ENCODE assay signal across 8 mouse cellular contexts in genomic region chr6:30737548-30738463, GRCm38 (mm10). TPM values are rescaled to one million over a fixed set of nuclear protein-coding genes. Genes with fewer than 3 reads are reported as not detected.
DNase-seq lines count a peak whose midpoint lies in the region; ATAC-seq and TF ChIP-seq lines count a peak whose summit lies in the region.

No protein-coding gene starts in this region.

- peak overlapping the region; percentile 65 for H3K27ac ChIP-seq in gastrocnemius, adult 2 months
- H3K27ac ChIP-seq in hindbrain, embryonic 14.5 days, result peak overlapping the region; percentile 87

- ATAC-seq in hindbrain, embryonic 14.5 days (ENCODE audit: low FRiP score), result peak; percentile 83

- 45% methylated on average over 60 of the region's 66 CpGs for WGBS in hindbrain, embryonic 14.5 days

- H3K36me3 ChIP-seq in hindbrain, embryonic 14.5 days (replicated peaks; ENCODE audit: control insufficient read depth, insufficient read depth), result peaks cover 11% of the 10 kb centered on the region

- H3K4me3 ChIP-seq in gastrocnemius, adult 2 months, result peak overlapping the region; percentile 78
- H3K4me3 ChIP-seq in hindbrain, embryonic 14.5 days (replicated peaks; ENCODE audit: low read length), result peak overlapping the region; percentile 65

- peaks cover 46% of the 10 kb centered on the region for H3K9me3 ChIP-seq in hindbrain, embryonic 14.5 days (ENCODE audit: control insufficient read depth, low read length)

- peak; percentile 18; the same call in 1 of the 2 replicates for TF ChIP-seq CTCF in gastrocnemius, adult 2 months (IDR thresholded peaks at IDR 0.05)

- peak overlapping the region; percentile 74 for H3K4me2 ChIP-seq in hindbrain, embryonic 14.5 days (replicated peaks)

- intact Hi-C loops in gastrocnemius, adult 2 months (cut with DNase I), result loop anchor here (2.0 kb wide), 1 partner anchor 53 kb away; no protein-coding TSS in a partner anchor

- peaks cover 20% of the 10 kb centered on the region for H3K4me1 ChIP-seq in hindbrain, embryonic 14.5 days (replicated peaks; ENCODE audit: control insufficient read depth, insufficient read depth, low read length)

- H3K27me3 ChIP-seq in hindbrain, embryonic 14.5 days (ENCODE audit: control insufficient read depth, insufficient read depth, low read length), result no peaks in the 10 kb centered on the region

- H3K9ac ChIP-seq in hindbrain, embryonic 14.5 days, result peak overlapping the region; percentile 82

- DNase-seq in adrenal gland, adult 18-20 months (ENCODE audit: low spot score in 2 of 2), result peak; percentile 68 to 70
- DNase-seq in cerebellum, postnatal 14 days, result peak; percentile 86
- peak; percentile 78 for DNase-seq in gastrocnemius, adult 2 months
- DNase-seq in hindbrain, embryonic 14.5 days (ENCODE audit: low spot score), result peak; percentile 79
- DNase-seq in left cerebral cortex, adult 11 months (ENCODE audit: low spot score), result peak; percentile 55
- peak; percentile 78 for DNase-seq in lung, postnatal 10 days
- peak; percentile 86 for DNase-seq in retina, postnatal 1 day
- DNase-seq in c-Kit-positive CD71-positive TER-119-positive erythroid progenitor cells, embryonic 14.5 days (ENCODE audit: low spot score), result no peak

RNA-seq across cellular contexts. Expression of gene Mest, which starts 14.5 kb away (rescaled TPM):
- 10 to 100 TPM; 27.9 to 28.8 TPM for total RNA-seq in adrenal gland, adult 18-20 months (2021)
- 1 to 10 TPM; 1.6 to 2.4 TPM for total RNA-seq in gastrocnemius, adult 2 months (2021)
- polyA plus RNA-seq in hindbrain, embryonic 14.5 days (2014; fragmentation: Nextera tagmentation; extraction: Ambion mirVana), result 346 and 418 TPM in 2 replicates

RNA-seq across cellular contexts. Expression of gene Cep41, which starts 44.3 kb away (rescaled TPM):
- 1 to 10 TPM; 6.1 to 7.3 TPM for total RNA-seq in adrenal gland, adult 18-20 months (2021)
- total RNA-seq in gastrocnemius, adult 2 months (2021), result 1 to 10 TPM in 1 of 2 experiments, under 1 TPM in 1; 0.20 to 1.6 TPM
- polyA plus RNA-seq in hindbrain, embryonic 14.5 days (2014; fragmentation: Nextera tagmentation; extraction: Ambion mirVana), result 12.2 and 13.7 TPM in 2 replicates

Comparison
In these comparisons a context has a peak if more than half of its experiments do, and no peak if none do; other contexts are left out.
1. RNA of gene Mest, which starts 14.5 kb away (total RNA-seq): 27.9 to 28.8 TPM in adrenal gland, adult 18-20 months; 1.6 to 2.4 TPM in gastrocnemius, adult 2 months; every median in the first group is over 4 times any median in the second.